Mouse (Mus musculus): Measurements from ENCODE around the gene Plbd2. TPM values are rescaled to one million over a fixed set of nuclear protein-coding genes. Genes with fewer than 3 reads are reported as not detected.
A peak's percentile ranks its signal among the peaks of the same experiment; 100 is the strongest.

Gene Plbd2
- total RNA-seq, 2 experiments from 2014 or later = 7.9 to 10.5 TPM

DNA sequence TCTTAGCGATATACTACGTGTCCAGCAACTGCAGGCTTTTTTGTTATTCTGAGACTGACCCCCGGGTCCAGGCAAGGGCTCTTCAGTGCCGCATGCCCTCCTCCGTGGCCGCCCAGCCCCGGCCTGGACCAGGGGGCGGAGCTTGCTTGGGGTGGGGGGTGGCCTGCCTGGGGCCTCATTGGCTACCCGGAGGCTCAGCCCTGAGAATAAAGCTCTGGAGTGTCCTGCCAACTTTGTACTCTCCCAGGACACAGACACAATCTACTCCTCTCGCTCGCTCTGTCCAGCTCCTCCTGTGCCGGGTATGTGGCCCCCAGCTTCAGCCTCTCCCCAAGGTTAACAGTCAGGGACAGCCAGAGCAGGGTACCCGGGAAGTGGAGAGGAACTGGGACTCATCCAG, 27.1 kb downstream of the Plbd2 start, which contains the start of gene Sds:
Sds (plus strand) TSS at position 231 of the 400 bp plus-strand sequence.
- no peak for ATAC-seq (ENCODE audit: poor library complexity, severe bottlenecking)

DNA sequence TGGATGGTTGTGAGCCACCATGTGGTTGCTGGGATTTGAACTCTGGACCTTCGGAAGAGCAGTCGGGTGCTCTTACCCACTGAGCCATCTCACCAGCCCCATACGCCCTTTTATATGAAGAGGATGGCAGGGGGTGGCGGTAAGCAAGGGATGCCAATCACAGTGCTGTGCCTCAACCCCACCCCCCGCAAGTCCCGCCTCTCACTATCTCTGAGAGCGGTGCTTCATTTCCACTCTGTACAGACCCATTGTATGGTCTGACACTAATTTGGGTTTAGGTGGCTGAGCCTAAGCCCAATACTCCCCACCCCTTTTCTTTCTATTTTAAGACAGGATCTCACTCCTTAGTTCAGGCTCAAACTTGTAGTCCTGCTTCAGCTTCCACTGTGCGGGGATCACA, 27.6 kb downstream of the Plbd2 start:
- ATAC-seq (ENCODE audit: poor library complexity, severe bottlenecking) = no peak

DNA sequence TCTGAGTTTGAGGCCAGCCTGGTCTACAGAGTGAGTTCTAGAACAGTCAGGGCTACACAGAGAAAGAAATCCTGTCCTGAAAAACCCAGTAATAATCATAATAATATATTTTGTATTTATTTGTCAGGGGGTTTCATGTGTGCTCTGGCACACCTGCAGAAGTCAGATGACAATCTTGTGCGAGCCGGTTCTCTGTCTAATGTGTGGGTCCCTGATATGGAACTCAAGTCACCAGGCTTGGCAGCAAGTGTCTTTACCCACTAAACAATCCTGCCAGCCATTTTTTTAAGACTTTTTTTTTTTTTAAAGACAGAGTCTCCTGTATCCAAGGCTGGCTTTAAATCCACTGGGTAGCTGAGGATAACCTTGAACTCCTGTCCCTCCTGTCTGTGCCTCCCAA, 30.1 kb downstream of the Plbd2 start:
- ATAC-seq (ENCODE audit: poor library complexity, severe bottlenecking) = no peak

DNA sequence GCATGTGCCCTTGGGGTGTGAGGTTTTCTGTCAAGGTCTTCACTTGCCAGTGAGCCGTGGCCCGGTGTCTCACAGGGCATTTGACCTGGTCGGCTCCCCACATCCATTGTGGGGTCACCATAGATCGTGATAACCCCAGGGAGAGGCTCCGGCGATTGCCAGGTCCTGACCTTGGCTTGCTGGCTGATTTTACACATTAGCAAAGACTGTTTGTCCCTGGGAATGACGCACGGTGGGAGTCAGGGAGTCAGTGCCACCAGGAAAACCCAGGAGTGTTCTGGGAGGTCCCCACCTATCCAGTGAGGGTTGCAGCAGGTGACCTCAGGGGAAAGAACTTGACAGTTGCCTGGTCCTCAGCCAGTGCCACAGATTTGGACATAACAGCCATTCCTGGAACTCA, 30.7 kb downstream of the Plbd2 start, which contains the start of gene Sdsl:
Sdsl (minus strand) TSS at position 41 of the 400 bp plus-strand sequence.
- ATAC-seq (ENCODE audit: poor library complexity, severe bottlenecking) = no peak

DNA sequence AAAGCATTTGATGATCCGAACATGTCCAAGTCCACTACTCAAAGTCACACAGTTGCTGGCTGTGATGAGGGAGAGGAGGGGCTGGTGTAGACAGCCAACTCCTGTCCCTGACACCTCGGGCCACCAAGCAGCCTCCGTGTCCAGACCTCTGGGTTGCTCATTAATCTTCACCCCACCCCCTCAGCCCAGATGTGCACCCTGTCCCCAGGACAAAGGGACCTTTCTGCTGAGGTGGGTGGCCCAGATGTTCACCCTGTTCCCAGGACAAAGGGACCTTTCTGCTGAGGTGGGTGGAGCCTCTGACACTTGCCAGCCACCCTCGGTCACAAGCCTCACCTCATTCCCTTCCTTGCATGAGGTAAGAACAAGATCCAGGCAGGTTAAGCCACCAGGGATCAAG, 31.9 kb downstream of the Plbd2 start:
- no peak for ATAC-seq (ENCODE audit: poor library complexity, severe bottlenecking)

DNA sequence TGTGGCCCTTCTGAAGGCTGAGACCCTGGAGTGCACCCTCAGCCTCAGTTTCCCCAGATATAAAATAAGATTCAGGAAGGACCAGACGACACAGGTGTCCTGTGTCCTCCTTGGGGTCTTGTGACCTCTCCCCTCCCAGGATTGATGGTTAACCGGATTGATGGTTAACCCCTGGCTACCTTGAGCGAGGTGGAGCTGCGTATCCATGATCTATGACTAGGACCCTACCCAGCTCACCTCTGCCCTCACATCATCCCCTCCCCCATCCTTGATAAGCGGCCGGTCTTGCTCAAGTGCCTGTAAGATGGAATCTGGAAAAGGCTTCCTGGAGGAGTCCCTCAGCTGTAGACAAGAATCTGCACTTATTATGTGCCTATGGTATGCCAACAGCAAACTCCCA, 34.6 kb downstream of the Plbd2 start:
- no peak for ATAC-seq (ENCODE audit: poor library complexity, severe bottlenecking)

DNA sequence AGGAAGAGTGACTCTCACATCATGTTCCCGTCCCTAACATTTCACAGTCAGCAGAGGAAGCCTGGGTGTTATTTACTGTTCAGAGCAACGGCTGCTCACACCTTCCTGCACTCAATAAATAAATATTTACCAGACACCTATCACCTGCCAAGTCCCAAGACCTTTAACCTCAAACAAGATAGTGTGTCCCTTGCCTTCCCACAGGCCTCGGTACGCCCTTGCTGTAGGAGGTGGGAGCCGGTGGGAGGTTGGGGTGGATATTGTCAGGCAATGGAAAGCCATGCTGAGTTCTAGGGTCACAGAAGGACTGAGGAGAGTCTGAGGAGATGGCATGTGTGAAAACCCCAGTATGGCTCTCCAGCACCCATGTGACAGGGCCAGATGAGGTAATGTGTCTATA, 35.1 kb downstream of the Plbd2 start:
- ATAC-seq (ENCODE audit: poor library complexity, severe bottlenecking) = no peak

DNA sequence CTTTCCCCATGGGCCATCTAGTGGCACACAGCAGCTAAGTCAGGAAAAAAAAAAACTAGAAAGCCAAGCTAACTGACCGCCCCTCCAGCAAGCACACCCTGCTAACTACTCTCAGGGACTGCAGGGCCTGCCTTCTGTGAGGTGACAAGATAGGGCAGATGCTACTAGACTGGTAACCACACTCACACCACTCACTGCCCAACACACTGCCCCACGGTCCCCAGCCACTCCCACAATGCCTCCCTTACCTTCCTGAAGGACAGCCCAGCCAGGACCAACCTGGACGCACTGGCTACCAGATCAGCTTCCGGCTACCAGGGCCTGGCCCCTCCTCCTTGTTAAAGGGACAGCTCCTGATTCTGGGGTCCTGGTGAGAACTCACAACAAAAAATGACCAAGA, 36.4 kb downstream of the Plbd2 start:
- no peak for ATAC-seq (ENCODE audit: poor library complexity, severe bottlenecking)

DNA sequence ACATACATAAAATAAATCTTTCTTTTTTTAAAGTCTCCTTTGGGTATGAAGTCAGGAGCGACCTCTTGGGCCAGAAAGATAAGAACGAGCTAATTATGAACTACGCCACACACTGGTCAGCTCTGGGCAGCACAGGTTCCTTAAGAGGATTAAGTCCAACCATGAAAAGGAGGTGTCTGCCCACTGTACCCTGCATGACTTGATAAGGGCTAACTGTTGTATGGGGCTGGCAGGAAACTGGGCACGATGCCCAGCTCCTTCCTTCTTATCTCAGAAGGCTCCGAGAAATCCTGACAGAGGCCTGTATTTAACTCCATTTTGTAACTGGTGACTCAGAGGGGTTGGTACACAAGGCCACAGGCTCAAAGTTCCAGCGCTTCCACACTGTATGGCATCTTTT, 37.6 kb downstream of the Plbd2 start:
- peak; percentile 51 for ATAC-seq (ENCODE audit: poor library complexity, severe bottlenecking)

DNA sequence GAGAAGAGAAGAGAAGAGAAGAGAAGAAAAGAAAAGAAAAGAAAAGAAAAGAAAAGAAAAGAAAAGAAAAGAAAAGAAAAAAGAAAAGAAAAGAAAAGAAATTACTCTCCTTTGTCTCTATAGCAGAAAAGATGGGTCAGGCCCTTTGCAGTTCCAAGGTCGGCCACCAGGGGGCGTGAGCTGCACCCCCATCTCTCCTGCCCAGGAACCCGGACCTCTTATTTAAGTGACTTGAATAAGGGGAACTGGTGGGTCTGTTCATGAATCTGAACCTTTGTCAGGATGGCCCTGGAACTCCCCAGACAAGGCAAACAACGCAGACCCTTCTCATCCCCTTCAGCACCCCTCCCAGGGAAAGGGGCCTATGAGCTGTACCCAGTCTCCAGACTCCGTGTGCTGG, 38.4 kb downstream of the Plbd2 start:
- ATAC-seq (ENCODE audit: poor library complexity, severe bottlenecking) = peak; percentile 33; the same call in 1 of the 2 replicates

DNA sequence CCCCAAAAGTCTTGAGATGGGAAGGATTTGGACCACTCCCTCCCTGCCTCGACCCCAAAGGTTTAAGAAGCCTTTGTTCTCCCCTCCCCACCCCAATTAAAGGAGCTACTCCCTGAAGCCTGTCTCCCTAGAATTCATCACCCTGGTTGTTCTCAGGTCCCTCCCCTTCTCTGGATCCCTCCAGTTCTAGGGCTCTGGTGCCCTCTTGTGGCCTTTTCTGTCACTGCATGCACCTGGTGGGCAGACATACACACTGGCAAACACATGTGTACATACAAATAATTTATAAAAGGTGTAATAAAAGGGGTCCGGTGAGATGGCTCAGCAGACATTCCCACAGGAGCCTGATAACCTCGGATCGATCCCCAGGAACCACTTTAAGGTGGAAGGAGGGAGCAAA, 39.1 kb downstream of the Plbd2 start:
- no peak for ATAC-seq (ENCODE audit: poor library complexity, severe bottlenecking)

DNA sequence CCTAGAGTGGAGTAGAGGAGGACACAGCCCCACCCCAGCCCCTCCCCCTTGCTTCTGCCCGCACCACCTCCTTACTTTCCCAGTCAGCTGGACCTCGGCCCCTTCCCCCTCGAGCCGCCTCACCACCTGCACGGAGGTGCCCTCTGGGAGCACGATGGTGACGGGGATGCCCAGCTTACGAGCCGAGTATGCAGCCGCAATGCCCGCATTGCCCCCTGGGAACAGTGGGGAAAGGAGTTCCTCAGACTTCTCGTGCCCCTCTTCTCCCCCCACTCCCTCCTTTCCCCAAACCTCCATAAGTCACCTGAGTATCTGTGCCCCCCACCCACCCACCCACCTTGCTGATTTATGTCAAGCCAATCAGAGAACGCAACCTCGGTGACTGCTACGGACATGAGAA, 41.5 kb downstream of the Plbd2 start:
- no peak for ATAC-seq (ENCODE audit: poor library complexity, severe bottlenecking)

DNA sequence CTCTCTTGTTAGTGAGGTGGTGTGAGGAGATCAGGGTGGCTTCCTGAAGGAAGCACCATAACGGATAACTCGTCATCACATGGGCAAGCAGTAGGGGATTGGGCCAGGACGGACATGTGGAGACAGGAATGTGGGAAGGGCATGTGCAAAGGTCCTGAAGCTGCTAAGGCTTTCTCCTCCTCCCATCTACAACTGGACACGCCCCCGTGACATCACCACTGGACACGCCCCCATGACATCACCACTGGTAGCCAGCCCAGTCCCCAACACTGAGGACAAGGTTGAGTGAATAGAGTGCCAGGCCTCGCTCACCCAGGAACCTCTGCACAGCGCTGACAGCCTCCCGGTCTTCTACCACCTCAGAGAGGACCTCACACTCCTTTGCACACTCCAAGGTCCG, 44.3 kb downstream of the Plbd2 start:
- no peak for ATAC-seq (ENCODE audit: poor library complexity, severe bottlenecking)

DNA sequence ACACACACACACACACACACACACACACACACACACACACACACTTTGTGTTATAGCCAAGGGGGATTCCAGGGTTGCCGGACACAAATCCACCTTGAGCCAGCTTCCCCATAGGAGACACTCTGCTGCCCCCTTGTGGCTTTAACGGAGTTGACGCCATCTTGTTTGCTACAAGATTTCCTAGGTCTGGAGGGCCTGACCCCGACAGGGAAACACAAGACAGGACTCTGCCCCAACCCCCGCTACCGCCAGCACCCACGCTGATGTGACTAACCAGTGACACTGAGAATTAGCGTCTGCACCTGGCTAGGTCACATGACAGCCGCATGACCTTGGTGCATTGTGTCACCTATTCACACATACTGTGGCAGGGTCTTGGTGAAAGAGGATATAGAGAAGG, 45.8 kb downstream of the Plbd2 start:
- peak; percentile 52; the same call in 1 of the 2 replicates for ATAC-seq (ENCODE audit: poor library complexity, severe bottlenecking)

DNA sequence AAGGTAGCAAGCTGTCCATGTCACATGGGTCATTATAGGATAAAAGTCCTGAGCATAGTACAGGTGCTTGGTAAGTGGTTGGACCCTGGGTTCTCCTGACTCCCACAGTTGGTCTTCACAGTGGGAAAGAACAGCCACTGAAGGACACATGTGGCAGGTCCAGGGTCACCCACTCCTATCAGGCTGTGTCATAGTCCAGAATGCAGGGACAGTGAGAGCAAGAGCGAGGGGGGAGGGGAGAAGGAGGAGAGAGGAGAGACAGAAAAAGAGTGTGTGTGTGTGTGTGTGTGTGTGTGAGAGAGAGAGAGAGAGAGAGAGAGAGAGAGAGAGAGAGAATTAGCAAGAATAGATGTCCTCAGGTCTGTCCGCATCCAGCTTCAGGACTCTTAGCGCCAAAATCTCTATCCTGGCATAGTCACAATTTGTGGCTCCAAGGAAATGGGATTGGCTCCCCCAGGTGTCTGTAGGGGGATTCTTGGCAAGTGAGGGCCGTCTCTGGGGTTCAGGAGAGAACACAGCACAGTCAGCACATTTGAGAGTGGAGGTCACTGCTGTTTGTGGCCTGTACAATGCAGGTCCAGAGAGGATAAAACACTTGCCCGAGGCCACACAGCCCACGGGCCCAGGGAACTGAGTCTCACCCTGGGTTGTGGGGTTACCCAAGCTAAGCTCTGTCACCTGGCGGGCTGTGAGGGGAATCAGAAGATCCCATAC, 46.4 kb downstream of the Plbd2 start:
- ATAC-seq (ENCODE audit: poor library complexity, severe bottlenecking) = no peak

DNA sequence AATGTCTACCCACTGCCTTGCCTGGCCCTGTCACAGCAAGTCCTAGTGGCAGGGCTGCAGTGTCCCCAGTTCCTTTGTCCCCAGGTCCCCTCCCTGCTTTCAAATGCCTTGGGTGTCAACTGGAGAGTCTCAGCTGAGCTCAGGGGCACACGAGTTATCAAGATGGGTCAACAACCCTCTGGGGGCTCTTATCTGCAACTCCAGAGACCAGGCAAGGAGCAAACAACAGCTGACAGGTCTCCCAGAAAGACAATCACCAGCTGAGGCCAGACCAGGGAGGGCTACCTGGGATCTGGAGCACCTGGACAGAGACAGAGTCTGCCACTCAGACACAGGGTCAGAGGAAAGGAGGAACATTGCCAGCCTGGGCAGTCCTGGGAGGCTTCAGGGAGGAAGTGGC, 47.2 kb downstream of the Plbd2 start:
- no peak for ATAC-seq (ENCODE audit: poor library complexity, severe bottlenecking)

DNA sequence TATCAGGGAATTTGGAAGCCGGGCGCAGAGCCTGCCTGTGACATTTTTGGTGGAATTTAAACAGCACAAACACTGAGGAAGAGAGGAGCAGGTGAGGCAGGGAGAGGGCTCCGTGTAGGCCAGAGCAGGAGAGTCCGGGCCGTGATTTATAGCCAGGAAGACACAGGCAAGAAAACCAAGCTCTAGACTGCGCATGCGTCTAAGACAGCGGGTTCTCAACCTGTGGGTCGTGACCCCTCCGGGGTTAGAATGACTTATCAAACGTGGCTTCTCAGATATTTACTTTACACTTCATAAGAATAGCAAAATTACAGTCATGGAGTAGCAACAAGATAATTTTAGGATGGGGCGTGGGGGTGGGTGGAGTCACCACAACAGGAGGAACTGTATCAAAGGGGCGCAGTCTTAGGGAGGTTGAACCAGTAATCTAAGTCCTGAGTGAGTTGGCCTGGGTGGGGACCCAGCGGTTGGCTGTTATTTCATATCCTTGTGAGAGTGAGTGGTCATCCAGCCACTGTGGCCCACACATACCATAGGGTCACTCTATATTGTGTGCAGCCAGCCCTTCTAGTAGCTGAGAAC, 48.6 kb downstream of the Plbd2 start:
- ATAC-seq (ENCODE audit: poor library complexity, severe bottlenecking) = no peak

DNA sequence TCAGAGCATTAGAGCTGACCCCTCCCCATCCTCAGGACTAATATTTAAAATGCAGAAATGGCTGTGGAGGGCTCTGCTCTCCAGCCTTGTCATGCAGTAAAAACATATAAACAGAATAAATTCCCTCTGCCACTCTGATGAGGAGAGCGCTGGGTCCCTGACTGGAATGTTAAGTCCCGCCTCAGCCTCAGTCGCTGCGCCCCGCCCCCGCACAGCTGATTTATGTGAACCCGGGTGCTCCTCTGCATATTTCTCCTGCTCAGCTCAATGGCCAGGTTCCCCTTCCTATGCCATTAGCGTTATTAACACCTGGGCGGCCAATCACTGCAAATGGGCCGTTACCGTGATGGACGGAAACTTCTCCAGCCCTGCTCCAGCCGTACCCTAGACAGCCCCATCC, 56.1 kb downstream of the Plbd2 start:
- no peak for ATAC-seq (ENCODE audit: poor library complexity, severe bottlenecking)

DNA sequence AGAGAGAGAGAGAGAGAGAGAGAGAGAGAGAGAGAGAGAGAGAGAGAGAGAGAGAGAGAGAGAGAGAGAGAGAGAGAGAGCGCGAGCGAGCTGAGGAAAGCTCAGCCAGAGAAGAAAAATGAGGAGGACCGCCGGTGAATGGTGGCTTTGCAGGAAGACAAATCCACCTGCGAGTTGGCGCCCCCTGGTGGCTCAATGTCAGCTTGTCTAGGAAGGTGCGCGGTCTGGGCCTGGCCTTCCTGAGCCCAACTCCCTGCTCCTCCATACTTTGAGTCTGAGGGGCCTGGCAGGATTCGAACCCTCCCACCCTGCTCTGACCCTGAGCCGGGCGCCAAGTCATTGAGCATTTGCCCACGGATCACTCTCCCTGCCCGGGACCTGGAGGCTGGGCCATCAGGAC, 62.7 kb downstream of the Plbd2 start:
- peak; percentile 64 for ATAC-seq (ENCODE audit: poor library complexity, severe bottlenecking)

DNA sequence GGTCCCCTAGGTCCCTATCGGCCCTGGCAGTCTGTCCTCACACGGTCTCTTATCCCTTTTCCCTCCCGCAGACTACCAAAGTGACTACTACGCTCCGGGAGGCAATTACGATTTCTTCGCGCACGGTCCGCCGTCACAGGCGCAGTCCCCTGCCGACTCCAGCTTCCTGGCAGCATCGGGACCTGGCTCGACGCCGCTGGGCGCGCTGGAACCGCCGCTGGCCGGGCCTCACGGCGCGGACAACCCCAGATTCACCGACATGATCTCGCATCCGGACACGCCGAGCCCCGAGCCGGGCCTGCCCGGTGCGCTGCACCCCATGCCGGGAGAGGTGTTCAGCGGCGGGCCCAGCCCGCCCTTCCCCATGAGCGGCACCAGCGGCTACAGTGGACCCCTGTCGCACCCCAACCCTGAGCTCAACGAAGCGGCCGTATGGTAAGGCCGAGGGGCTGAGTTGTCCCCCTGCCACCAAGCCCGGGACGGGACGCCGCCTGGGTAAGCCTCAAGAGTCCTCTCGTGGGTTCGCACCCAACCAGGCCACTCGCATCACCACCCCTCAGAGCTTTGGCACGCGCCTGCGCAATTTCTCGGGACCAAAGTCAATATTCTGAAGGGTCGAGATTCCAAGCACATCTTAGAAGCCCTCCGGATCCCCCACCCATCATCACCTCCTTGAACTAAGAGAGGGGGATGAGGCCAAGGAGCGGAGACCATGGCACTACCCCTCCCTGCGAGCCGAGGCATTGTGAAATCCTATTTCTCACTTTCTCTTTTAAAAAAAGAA, 63.3 kb downstream of the Plbd2 start:
- no peak for ATAC-seq (ENCODE audit: poor library complexity, severe bottlenecking)

DNA sequence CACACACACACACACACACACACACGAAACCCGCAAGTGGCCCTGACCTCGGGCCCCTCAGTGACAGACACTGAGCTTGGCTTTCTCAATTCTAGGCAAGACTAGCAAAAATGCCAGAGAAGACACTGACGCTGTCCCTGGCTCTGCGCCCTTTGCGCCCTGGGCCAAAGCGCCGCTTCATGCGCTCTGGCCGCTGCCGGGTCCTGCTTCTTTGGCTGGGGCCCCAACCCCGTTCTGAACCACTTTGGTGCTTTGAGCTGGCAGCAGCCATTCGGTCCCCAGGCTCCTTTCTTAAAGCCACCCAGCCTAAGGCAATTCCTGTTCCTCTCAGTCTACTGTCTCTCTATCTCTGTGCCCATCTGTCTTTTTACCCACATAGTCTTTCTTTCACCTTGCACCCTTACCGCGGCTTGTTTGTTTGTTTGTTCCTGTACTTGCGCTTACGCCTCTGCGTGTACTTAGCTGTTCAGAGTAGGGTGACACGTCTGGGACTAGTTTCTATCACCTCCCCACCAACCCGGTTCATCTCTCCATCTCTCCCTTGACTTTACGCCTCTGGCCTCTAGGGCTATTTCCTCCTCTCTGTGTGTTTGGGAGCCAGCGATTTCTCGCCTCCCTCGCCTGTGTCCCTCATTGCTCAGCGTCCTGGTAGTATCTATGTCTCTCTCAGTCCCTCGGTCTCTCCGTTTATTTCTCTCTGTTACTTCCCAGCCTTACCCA, 64.3 kb downstream of the Plbd2 start:
- no peak for ATAC-seq (ENCODE audit: poor library complexity, severe bottlenecking)
